Mouse (Mus musculus) urinary bladder, postnatal 25 days (tissue): Measurements from ENCODE around the gene Pla2g2e.
"Not testable (repeated sequence)": the region's sequence is repeated elsewhere in the genome, so short reads cannot be mapped to it uniquely, and the experiment has no call there.

Experiments used
- DNase-seq: peaks from one replicate; pipeline ENCODE4 v3.0.0; 2022; ENCODE audit warnings: low spot score

The Pla2g2e gene

DNA sequence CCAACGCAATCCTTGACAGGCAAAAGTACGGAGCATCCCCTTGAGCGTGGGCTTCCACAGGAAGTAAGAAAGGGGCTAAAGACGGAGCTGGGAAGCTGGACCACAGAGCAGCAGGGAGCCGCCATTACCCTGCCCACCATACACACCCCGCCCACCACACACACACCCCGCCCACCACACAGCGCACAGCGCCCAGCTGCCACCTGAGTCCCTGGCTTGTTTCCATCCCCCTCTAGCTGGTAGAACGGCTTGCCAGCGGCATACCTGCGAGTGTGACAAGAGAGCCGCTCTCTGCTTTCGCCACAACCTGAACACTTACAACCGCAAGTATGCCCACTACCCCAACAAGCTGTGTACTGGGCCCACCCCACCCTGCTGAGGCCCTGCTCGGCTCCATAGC is 4.4 kb downstream of the Pla2g2e start:
- no peak for DNase-seq

DNA sequence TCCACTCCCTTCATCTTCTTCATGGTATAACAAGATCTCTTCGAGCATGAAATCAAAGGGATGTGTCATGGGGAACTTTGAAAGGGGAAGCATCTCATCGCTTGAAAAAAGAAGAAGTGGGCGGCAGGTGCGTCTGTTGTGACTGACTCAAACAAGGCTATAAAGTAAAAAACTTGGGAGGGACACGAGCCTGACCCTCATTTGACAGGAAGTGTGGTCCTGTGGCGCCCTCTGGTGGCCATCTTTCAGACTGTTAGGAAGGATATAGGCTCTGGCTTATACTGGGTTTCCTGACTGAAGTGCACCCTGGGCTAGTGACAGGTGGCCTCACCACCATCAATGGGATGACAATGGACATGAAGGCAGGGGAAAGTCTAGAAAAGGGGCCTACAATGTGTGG is 6.5 kb downstream of the Pla2g2e start:
- DNase-seq = peak; percentile 87

DNA sequence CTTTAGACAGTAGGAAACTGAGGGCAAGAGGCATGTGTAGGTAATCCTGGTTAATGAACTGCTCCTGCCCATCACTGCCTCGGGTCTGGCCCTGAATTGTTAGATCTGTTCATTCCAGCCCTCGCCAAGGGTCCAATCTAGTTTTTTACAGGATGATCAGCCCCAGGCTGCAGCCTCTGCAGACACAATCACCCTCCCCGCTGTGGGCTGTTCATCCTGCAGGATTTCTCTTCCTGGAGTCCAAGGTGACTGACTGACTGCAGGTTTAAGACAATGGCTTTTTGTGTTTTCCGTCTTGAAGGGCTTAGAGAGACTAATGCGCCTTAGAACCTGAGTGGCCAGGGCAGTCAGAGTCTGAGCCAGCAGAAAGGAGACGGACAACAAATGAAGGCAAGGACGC is 11.4 kb downstream of the Pla2g2e start:
- DNase-seq = no peak

DNA sequence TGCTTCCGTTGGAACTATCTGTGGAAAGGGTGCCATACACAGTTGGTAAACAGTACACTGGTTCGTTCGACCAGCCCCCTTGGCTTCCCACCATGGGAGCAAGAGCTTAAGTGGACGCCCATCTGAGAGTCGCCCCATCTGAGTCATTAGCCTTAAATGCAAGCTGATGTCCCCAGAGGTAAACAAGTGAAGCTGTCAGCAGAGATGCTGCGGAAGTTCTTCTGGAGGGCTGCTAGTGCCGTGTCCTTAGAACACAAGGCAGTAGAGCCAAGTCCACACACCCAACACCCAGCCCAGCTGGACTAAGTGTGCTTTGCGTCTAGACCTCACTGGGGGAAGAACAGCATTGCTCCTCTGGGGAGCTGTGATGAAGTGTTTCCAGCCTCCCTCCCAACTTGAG is 11.9 kb downstream of the Pla2g2e start:
- no peak for DNase-seq

DNA sequence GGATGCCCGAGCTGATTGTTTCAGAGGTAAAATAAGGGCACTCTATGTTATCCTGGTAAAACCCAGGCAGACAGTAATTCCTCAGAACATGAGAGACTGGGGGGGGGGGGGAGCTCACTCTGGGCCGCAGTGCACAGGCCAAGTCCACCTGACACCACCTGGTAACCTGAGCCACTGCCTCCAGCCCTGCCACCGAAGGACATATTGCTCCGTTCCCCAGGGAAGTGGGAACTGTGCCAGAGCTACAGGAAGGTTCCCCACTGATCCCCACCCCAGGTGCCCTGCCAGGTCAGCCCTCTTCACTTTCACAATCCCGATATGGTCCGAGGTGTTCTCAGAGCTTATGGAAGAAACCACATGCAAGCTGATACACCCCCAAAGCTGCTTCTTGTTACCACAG is 14.9 kb downstream of the Pla2g2e start:
- DNase-seq = no peak

DNA sequence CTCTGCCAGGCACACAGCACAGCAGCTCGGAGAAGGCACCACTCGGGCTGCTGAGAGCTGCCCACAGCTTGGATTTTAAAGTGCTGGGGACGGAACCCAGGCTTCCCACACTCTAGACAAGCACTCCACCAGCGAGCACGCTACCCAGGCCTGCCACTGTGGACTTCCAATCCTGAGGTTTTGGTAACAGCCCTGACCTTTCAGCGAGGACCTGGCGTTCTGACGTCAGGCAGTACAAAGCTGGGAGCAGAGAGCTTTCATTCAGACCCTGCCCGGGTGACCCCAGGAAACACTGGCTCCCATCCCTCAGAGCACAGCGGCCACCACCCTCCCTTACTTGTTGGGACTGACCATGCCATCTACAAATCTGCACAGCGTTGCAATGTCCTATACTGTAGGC is 16.0 kb downstream of the Pla2g2e start:
- DNase-seq = not testable (repeated sequence)

DNA sequence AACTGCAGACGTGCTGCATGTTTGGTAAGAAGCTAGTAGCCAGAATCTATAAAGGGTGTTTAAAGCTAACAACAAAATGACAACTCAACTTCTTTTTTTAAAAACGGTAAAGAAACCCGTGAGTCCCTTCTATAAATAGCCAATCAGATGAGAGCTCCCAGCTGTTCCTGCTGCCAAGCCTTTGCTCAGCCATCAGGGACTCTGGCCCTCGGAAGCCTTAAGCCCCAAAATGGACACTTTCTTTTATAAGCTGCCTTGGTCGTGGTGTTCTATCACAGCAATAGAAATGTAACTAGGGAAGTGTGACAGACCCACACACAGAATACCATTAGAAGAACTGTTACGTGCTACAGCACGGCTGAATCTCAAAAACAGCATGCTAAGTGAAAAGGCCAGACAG is 21.6 kb downstream of the Pla2g2e start:
- DNase-seq = no peak

DNA sequence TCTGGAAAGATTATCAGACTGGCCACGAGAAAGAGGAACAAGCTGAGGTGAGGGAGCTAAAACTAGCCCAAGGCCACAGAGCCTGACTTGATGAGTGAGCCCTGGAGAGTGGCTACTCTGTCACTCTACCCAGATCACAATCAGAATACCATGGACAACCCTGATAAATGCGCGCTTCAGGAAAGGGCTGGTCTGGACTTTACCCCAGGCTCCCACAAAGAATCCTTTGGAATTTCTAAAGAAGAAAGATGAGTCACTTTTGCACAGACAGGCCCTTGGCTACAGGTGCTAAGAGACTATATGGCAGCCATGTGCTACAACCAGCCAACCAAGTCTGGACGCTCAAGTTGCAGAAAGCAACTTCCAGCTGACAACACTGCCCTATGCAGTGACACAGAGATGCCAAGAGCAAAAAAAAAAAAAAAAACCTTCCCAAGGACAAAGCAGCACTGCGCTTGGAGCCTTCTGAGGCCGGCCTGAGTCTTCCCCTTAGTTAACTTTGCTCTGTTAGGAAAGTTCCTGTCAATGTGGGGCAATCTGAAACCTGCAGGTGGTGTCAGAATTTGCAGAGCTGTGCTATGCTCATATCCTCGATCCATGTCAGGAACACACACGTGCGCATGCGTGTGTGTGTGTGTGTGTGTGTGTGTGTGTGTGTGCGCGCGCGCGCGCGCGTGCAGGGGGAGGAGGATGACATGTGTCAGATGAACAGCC is 28.0 kb downstream of the Pla2g2e start:
- no peak for DNase-seq

DNA sequence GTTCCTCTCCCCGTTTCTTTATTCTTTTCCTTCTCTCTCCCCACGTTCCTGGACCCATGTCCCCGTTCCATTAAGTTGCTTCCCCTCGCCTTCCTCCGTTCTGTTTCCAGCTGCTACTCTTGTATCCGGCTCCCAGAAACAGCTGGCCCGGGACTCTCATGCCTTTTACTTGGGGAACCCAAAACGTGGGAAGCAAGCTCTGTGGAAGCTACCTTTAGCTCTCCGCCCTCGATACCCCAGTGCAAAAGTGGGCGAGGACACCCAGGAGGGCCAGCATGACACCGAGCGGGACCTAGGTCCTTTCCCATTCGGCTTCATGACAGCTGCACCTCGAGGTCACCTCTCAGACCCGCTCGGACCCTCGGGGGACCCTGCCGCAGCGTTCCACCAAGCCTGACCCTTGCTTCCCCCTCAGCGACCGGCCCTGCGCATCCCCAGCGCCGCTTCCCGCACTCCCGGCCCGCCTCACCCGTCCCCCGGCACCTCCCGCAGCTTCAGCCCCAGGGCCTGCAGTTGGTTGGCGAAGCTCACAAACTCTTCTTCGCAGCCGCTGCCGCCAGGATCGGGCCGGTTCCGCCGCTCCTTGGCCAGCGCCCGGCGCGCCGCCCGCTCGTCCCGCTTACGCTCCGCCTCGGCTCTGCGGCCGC is 35.5 kb downstream of the Pla2g2e start:
- DNase-seq = peak; percentile 34

DNA sequence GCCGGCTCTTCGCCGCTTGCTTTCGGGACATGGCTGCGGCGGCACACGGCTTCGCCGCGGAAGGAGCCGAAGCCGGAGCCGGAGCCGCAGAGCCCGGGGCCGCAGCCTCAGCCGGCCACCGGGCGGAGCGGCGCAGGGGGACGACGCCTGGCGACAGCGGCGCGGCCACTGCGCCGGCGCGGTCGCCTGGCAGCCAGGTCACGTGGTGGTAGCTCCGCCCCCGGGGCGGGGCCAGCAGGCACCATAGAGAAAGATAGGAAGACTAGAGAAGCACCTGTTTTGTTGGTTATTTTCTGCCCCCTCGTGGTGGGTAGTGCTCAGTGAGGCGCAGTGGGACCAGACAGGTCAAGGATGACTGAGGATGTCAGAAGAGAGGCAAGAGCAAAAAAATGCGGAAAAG is 36.1 kb downstream of the Pla2g2e start, which contains the start of gene Otud3:
Gene Otud3, minus strand, starts transcription at position 149 of the 400 bp plus-strand sequence.
- peak; percentile 96 for DNase-seq

DNA sequence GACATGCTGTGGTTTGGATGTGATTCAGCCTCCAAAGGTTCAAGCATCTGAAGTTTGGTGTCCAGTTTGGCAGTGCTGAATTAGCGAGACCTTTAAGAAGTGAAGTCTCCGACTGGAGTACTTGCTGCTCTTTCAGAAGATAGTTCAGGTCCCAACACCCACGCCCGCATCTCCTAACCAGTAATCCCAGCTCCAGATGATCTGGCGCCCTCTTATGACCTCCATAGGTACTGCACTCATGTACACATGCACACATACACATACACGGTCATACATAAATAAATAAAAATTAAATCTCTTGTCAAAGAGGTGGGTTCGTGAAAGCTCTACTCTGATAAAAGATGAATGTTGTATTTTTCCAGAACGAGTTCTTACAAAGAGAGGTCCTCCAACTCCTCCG is 39.5 kb downstream of the Pla2g2e start:
- DNase-seq = no peak

DNA sequence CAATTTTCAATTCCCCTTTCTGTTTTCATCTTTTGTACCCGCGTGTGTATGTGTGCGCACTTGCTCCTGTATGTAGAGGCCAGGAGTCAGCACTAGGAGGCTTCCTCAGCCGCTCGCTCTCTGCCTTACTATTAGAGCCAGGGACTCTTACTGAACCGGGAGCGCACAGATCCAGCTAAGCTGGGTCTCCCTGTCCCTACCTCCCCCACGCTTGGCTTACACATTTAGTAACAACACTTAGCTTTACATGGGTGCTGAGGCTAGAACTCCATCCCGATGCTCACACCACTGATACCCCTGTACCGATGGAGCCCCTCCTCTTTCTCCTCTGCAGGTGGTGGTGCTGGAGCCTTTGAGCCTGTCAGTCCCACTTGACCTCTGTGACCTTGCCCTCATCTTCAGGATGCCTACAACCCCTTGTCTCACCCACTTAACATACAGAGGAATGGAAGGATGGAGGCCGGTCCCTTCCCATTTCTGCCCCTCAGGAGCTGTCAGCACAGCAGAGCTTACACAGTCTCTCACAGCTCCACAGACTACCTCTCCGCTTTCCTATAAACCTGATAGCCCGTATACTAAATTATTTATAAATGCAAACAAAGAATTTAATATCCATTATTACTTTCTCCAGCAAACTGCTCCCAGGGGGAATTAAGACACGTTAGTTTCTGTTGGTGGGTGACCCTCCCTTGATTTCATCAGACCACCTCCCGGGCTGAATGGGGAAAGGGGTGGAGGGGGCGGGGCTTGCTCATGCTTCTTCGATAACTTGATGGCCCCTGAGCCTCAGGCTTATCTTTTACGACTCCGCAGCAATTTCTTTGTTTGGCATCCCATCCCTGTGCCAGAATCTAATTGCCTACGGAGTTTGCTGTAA is 43.8 kb downstream of the Pla2g2e start:
- no peak for DNase-seq

DNA sequence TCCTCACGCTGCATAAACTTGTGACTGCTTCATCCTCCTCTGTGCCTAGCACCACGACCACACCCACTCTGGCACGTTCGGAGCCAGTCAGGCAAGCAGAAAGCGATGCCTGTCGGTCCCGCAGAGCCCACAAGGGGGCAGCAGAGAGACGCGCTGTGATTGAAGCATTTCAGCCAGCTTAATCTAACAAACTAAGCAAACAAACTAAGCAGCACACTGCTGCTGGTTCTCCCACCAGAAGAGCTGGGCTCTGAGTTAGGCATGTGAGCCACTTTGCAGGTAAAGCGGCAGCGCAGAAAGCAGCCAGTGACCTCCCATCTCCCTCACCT is 44.4 kb downstream of the Pla2g2e start:
- DNase-seq = peak; percentile 97

DNA sequence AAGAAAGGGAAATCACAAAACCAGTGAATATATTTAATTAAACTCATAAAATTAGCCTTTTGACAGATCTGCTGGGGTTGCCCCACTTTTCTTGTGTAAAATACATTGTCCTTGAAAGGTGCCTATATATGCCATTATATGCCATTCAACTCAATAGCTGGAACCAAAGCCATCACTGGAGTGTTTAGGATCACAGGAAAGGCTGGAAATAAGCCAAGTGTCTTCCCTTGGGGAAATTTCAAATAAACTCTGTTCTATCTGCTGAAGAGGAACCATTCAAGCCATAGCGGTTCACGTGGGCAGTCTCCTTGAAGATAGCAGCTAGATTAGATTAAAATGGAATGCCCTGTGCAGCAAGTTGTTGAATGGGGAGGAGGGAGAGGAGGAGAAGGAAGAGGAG is 47.8 kb downstream of the Pla2g2e start:
- DNase-seq = no peak
